Mouse (Mus musculus) liver, embryonic 15.5 days (tissue): ENCODE results near the gene Plekhj1. TPM values are rescaled to one million over a fixed set of nuclear protein-coding genes. Genes with fewer than 3 reads are reported as not detected.

Source experiments
- ATAC-seq: fragments of 200-750 bp; cut with Nextera tagmentation; 2 replicates; pipeline ENCODE4 v1.8.0; 2017; ENCODE audit warnings: moderate number of reproducible peaks, mild to moderate bottlenecking, moderate library complexity; ENCODE audit not compliant: insufficient read depth
- H3K27ac ChIP-seq: fragments of 300-500 bp; sonication (generic); replicated peaks from 2 replicates; pipeline ENCODE4 v1.5.1; 2015; ENCODE audit warnings: mild to moderate bottlenecking, inconsistent platforms
- H3K27me3 ChIP-seq: fragments of 300-500 bp; sonication (generic); 2 replicates; pipeline ENCODE4 v1.6.1; 2015; ENCODE audit warnings: mild to moderate bottlenecking, inconsistent platforms
- H3K36me3 ChIP-seq: fragments of 300-500 bp; sonication (generic); replicated peaks from 2 replicates; pipeline ENCODE4 v1.6.1; 2015; ENCODE audit warnings: moderate library complexity, mild to moderate bottlenecking, inconsistent platforms
- H3K4me1 ChIP-seq: fragments of 300-500 bp; sonication (generic); replicated peaks from 2 replicates; pipeline ENCODE4 v1.6.1; 2015; ENCODE audit warnings: inconsistent platforms
- H3K4me2 ChIP-seq: fragments of 300-500 bp; sonication (generic); 2 replicates; pipeline ENCODE4 v1.6.1; 2015; ENCODE audit warnings: moderate library complexity, mild to moderate bottlenecking, inconsistent platforms
- H3K4me3 ChIP-seq: fragments of 300-500 bp; sonication (generic); replicated peaks from 2 replicates; pipeline ENCODE4 v1.5.1; 2015; ENCODE audit warnings: mild to moderate bottlenecking, inconsistent platforms
- H3K9ac ChIP-seq: fragments of 300-500 bp; sonication (generic); 2 replicates; pipeline ENCODE4 v1.6.1; 2015; ENCODE audit warnings: moderate library complexity, mild to moderate bottlenecking, inconsistent platforms
- H3K9me3 ChIP-seq: fragments of 300-500 bp; sonication (generic); replicated peaks from 2 replicates; pipeline ENCODE4 v1.6.1; 2016; ENCODE audit warnings: inconsistent platforms
- WGBS: fragments of 180-500 bp; shearing (Covaris S2); methylation state at CpG from one replicate; pipeline ENCODE4 v1.1.7; 2015; ENCODE audit warnings: mixed read lengths; ENCODE audit not compliant: insufficient replicate concordance; 5-methylcytosine and 5-hydroxymethylcytosine counted together
- polyA plus RNA-seq: library from polyadenylated mRNA; unstranded; fragments of >200 nt; fragmentation: Nextera tagmentation; extraction: Ambion mirVana; gene quantifications from 2 replicates; pipeline ENCODE4 v1.2.1, GENCODE M21; 2015

Gene Plekhj1
- polyA plus RNA-seq, 1 experiment from 2014 or later: 73.6 TPM

DNA sequence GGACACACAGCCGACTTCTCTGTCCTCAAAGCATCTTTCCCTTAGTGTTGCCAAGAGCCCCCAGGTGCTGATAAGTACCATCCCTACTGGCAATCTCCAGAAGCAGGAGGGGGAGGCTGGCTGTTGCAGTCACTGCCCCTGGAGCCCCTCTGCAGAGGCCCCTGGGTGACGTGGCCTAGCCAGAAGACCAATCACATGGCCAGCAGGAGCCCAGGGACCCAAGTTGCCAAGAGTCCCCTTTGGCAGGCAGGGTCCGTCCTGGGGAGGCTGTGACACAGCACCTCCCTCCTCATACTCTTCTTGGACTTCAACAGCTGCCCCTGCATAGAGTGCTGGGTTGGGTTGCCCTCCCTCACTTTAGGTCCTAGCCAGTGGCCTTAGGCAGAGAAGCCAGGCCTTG lies 4.6 kb upstream of the Plekhj1 start:
- no peak for ATAC-seq
- Histone ChIP-seq H3K27ac (no peak overlapping the region), H3K4me1 (peaks cover 50% of the 10 kb centered on the region), H3K4me3 (no peak overlapping the region), H3K9ac (no peak overlapping the region), H3K4me2 (no peak overlapping the region), H3K9me3 (no peaks in the 10 kb centered on the region), H3K36me3 (peaks cover 53% of the 10 kb centered on the region), H3K27me3 (peaks cover 21% of the 10 kb centered on the region)
- WGBS: 72% methylated on average over 3 of the region's 3 CpGs

DNA sequence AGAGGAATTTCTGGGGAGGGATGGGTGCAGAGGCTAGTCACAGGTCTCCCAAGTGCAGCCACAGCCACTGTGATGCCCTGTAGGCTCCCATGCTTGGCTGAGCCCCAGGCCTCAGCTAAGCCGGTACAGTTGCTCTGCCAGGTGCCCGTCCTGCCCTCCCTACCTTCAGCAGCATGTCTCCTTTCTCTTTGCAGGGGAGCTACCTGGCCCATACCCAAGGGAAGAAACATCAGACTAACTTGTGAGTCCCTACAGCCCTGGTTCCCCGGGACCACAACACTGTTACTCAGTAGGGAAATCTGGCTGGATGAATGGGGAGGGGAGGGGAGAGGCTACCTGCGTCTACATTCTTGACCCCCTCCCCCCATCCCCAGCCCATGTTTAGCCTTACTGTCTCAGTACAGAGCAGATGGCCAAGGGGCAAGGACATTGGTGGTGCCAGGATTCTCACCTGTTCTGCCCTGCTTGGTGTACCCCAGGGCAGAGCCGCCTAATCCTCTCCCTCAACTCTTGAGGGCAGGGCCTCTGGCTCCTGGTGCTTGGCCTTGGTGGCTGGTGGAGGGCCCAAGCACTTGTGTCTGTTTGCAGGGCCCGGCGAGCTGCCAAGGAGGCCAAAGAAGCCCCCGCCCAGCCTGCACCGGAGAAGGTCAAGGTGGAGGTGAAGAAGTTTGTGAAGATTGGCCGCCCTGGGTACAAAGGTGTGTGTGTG lies 3.9 kb upstream of the Plekhj1 start:
- no peak overlapping the region for H3K27ac ChIP-seq
- H3K36me3 ChIP-seq: peaks cover 53% of the 10 kb centered on the region
- H3K4me2 ChIP-seq: no peak overlapping the region
- 81% methylated on average over 10 of the region's 10 CpGs for WGBS
- H3K4me3 ChIP-seq: no peak overlapping the region
- no peak for ATAC-seq
- H3K9ac ChIP-seq: no peak overlapping the region
- no peaks in the 10 kb centered on the region for H3K9me3 ChIP-seq
- H3K4me1 ChIP-seq: peaks cover 45% of the 10 kb centered on the region
- peaks cover 15% of the 10 kb centered on the region for H3K27me3 ChIP-seq

DNA sequence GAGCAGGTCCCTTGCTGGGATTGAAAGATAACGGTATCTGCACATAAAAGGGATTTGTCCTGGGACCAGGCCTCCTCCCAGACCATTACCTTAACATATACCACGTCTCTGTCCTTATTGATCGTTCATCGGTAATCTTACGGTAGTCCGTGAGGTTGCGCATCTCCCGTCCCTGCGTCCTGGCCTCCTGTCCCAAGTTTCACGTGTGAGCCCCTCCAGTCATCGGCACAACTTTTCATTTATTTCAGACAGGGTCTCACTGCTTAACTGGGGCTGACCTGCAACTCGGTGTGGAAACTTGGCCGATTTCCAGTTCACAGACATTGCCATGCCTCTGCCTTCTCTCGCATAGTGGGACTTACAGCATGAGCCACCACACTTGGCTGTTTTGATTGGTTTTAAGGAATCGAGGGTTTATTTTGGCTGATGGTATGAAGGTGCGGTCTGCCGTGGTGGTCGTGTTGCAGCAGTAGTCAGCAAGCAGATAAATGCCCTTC lies 692 bp upstream of the Plekhj1 start:
- peak overlapping the region; percentile 92 for H3K9ac ChIP-seq
- H3K27ac ChIP-seq: peak overlapping the region; percentile 98
- H3K4me1 ChIP-seq: peaks cover 34% of the 10 kb centered on the region
- ATAC-seq: no peak
- no peaks in the 10 kb centered on the region for H3K27me3 ChIP-seq
- peak overlapping the region; percentile 84 for H3K4me3 ChIP-seq
- no peaks in the 10 kb centered on the region for H3K9me3 ChIP-seq
- peak overlapping the region; percentile 89 for H3K4me2 ChIP-seq
- H3K36me3 ChIP-seq: peaks cover 68% of the 10 kb centered on the region
- WGBS: under 1% methylated on average over 18 of the region's 18 CpGs

DNA sequence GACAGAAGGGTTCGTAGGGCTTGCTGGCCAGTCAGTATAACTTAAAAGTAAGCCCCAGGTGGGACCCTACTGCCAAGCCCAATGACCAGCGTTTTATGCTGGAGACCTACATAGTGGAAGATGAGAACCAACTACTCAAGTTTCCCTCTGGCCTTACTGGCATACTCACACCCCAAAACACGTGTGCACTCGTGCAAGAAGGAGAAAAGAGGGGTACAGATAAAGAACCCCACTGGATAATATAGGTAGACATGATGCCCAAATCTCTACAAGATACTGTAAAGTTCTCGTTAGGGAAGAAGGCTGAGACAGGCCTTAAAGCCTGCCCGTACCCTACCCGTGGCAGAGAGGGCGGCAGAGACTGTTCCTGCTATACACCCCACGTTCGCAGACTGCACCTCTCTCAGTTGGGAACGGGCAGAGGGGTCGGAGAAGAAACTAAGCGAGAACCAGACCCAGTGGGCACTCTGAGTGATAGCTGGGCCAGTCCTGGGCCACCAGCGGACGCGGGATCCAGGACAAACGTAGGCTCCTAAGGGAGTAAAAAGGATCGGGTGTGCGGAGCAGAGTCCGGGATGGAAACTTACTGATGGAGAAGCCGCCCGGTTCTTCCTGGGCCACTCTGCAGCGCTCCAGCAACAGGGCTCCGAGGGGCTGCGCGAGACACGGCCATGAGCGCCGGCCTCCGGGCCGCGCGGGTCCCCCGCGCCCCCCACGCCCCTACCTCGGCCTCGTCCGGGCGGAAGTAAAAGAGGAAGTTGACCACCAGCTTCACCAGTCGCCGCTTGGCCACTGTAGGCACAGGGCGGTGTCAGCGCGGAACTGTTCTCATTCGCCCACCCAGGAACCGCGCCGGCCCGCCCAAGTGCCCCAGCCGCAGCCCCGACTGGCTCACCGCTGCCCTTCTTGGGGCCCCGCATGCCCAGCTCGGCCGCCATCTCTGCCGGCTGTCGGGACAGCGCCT lies 958 bp downstream of the Plekhj1 start:
- H3K36me3 ChIP-seq: peaks cover 68% of the 10 kb centered on the region
- peak overlapping the region; percentile 89 for H3K4me2 ChIP-seq
- H3K4me3 ChIP-seq: peak overlapping the region; percentile 84
- no peaks in the 10 kb centered on the region for H3K27me3 ChIP-seq
- H3K9me3 ChIP-seq: no peaks in the 10 kb centered on the region
- 2% methylated on average over 59 of the region's 59 CpGs for WGBS
- peak overlapping the region; percentile 98 for H3K27ac ChIP-seq
- ATAC-seq: peak; percentile 56
- peaks cover 38% of the 10 kb centered on the region for H3K4me1 ChIP-seq
- H3K9ac ChIP-seq: peak overlapping the region; percentile 92

DNA sequence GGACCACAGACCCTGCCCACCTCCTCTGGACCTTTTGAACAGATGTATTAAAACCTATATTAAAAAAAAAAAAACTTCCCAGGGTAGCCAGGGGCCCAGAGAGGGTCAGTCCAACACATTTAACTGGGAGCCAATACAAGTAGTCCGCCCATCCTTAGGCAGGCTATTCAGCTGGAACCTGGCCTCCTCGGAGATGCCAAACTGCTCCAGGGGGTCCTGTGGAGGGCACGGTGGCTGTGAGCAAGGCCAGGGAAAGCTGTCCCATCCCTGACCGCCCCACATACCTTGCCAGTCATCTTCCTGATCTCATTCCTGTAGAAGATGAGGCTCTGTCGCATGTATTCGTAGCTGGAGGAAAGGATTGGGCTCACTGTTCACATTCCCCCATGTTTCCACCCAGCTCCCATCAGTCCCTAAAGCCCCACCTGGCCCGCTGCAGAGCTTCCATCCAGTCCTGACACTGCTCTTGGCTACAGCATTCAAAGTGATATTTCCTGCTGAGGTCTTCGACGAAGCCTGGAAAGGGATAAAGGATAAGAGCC lies 2.0 kb downstream of the Plekhj1 start:
- Histone ChIP-seq H3K27me3 (no peaks in the 10 kb centered on the region), H3K27ac (no peak overlapping the region), H3K9ac (peak overlapping the region; percentile 92), H3K36me3 (peaks cover 68% of the 10 kb centered on the region), H3K4me2 (peak overlapping the region; percentile 89), H3K4me1 (peaks cover 43% of the 10 kb centered on the region), H3K9me3 (no peaks in the 10 kb centered on the region), H3K4me3 (peak overlapping the region; percentile 84)
- WGBS: 78% methylated on average over 9 of the region's 9 CpGs
- no peak for ATAC-seq

DNA sequence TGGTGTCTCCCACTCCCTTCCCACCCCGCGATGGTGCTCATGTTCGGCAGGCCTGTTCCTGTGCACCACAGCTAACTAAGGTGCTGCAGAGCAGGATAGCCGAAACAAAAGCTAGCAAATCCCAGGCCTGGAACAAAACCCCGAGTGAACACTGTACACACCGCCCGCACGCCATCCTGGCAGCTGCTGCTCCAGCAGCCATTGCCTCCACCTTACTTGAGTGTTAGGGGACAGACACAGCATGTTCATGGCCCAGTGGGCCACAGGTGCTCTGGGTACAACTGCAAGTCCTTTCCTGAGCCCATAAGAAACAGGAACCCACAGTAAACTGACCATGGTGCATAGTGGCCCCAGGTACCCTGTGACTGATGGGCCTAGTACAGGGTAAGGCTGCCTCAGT lies 3.7 kb downstream of the Plekhj1 start:
- Histone ChIP-seq H3K4me3 (no peak overlapping the region), H3K4me2 (no peak overlapping the region), H3K4me1 (peaks cover 33% of the 10 kb centered on the region), H3K27me3 (no peaks in the 10 kb centered on the region), H3K9me3 (no peaks in the 10 kb centered on the region), H3K36me3 (peaks cover 71% of the 10 kb centered on the region), H3K9ac (no peak overlapping the region), H3K27ac (no peak overlapping the region)
- WGBS: 82% methylated on average over 8 of the region's 8 CpGs
- no peak for ATAC-seq

DNA sequence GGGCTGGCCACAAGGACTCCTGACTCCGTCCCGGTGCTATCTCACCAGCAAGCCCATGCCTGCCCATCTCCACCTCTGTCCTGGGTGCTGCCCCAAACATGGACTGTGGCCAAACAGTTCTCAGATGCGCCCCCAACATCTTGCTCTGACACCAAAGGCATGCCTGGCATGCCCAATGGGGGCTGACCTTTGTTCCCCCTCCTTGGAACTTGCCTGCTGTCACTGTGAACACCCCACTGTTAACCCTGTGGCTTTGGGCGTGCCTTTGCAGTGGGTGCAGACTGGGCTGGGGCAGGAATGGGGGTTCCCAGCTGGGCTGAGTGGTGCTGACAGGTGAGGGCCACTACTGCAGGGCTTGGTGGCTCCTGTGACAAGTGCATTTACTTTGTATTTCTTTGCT lies 4.6 kb downstream of the Plekhj1 start:
- 83% methylated on average over 4 of the region's 4 CpGs for WGBS
- no peak overlapping the region for H3K27ac ChIP-seq
- H3K27me3 ChIP-seq: no peaks in the 10 kb centered on the region
- no peak overlapping the region for H3K4me3 ChIP-seq
- H3K36me3 ChIP-seq: peaks cover 80% of the 10 kb centered on the region
- no peaks in the 10 kb centered on the region for H3K9me3 ChIP-seq
- no peak for ATAC-seq
- peaks cover 25% of the 10 kb centered on the region for H3K4me1 ChIP-seq
- H3K4me2 ChIP-seq: no peak overlapping the region
- H3K9ac ChIP-seq: no peak overlapping the region

DNA sequence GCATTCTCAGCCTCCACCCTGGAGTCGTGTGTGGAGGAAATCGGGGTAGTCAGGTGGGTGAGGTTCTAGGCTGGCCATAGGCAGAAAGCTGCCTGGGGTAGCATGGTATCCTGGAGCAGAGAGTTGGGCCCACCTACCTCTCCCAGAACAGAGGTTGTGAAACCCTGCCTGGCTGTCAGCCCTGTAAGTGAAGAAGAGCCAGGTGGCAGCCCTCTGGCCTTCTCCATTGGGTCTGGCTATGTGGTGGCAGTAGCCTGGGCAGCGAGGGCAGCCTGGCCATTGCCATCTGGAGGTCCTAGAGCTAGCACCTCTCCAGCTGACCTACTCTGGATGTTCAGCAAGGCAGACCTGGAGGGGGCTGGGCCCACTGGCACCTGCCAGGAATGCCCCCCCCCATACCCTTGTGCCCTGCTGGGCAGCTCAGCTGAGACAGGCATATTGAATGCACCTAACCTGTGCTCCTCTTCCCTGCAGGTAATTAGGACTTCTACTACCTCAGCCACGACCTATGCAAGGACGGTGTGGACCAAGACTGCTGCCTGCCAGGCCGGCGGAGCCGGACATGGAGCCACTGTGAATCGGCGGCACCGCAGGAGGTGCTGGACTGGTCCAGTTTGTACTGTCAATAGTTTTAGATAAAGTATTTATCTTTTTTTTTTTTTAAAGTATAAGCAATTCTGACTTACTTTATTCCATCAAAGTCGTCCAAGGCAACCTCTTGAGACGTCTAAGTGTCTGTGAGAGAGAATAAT lies 5.2 kb downstream of the Plekhj1 start:
- Histone ChIP-seq H3K27me3 (no peaks in the 10 kb centered on the region), H3K4me3 (no peak overlapping the region), H3K4me2 (no peak overlapping the region), H3K9ac (no peak overlapping the region), H3K27ac (no peak overlapping the region), H3K9me3 (no peaks in the 10 kb centered on the region), H3K36me3 (peaks cover 86% of the 10 kb centered on the region), H3K4me1 (peaks cover 25% of the 10 kb centered on the region)
- no peak for ATAC-seq
- 84% methylated on average over 13 of the region's 13 CpGs for WGBS

DNA sequence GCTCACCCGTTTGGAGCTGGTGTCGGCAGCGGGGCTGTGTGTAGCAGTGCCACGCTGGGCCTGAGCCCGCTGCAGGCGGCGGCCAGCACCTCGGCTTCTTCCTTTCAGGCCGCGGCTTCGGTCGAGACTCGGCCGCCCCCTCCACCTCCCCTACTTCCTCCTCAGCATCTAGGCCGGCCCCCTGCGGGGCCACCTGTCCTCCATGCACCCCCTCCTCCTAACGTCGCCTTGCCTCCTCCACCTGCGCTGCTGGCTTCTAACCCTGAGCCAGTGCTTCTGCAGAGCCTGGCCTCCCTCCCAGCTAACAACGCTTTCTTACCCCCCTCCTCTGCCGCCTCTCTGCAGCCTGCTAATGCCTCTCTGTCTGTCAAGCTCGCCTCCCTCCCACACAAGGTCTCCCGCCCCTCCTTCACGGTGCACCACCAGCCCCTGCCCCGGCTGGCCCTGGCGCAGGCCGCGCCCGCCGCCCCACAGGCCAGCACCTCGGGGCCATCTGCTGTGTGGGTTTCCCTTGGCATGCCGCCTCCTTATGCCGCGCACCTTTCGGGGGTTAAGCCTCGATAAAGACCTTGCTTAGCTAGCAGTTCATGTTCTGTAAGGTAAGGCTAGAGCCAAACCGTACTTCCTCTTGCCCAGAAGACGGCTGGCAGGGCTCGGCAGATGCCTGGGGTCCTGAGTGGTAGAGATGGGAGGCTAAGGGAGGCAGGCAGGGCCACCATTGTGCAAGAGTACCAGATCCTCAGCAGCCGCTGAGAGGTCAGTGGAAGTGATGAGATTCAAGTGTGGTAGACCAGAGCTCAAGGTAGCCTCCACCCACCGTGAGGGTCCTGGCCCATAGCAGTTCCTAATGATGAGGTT lies 6.0 kb downstream of the Plekhj1 start:
- H3K36me3 ChIP-seq: peaks cover 94% of the 10 kb centered on the region
- no peak overlapping the region for H3K4me3 ChIP-seq
- H3K4me1 ChIP-seq: peaks cover 24% of the 10 kb centered on the region
- H3K4me2 ChIP-seq: no peak overlapping the region
- no peaks in the 10 kb centered on the region for H3K9me3 ChIP-seq
- H3K9ac ChIP-seq: no peak overlapping the region
- H3K27me3 ChIP-seq: no peaks in the 10 kb centered on the region
- ATAC-seq: no peak
- 62% methylated on average over 41 of the region's 41 CpGs for WGBS
- H3K27ac ChIP-seq: no peak overlapping the region
